Mouse (Mus musculus) Patski (cell line): Measurements from ENCODE around the gene Otulinl. TPM values are rescaled to one million over a fixed set of nuclear protein-coding genes. Genes with fewer than 3 reads are reported as not detected.
A peak's percentile ranks its signal among the peaks of the same experiment; 100 is the strongest.
"Not testable (repeated sequence)": the region's sequence is repeated elsewhere in the genome, so short reads cannot be mapped to it uniquely, and the experiment has no call there.

Experiments
- ATAC-seq: fragments of 100-300 bp; one replicate; pipeline ENCODE4 v1.8.0; 2021
- CTCF ChIA-PET: fragments of 350-600 bp; sonication (Branson Sonifier 250); formaldehyde crosslinking; loops from one replicate; lab custom pipeline; 2022; ENCODE audit warnings: inconsistent platforms; lab: Charles Lee
- POLR2A ChIA-PET: fragments of 350-600 bp; sonication (Branson Sonifier 250); formaldehyde crosslinking; loops from one replicate; lab custom pipeline; 2022; ENCODE audit warnings: antibody characterized with exemption, inconsistent platforms; lab: Charles Lee
- DNase-seq: peaks from one replicate; pipeline ENCODE4 v3.0.0-alpha.2; 2011; ENCODE audit warnings: low read depth, low spot score
- H3K27me3 ChIP-seq: fragments of 371-371 bp; one replicate; pipeline ENCODE4 v1.5.1; 2021
- CTCF ChIP-seq: fragments of 100-300 bp; IDR thresholded peaks from one replicate; pipeline ENCODE4 v1.5.1; 2021
- in situ Hi-C: fragments of 300-500 bp; cut with MboI; formaldehyde crosslinking; loops from 3 replicates; pipeline ENCODE4 v1.11.1; 2018; ENCODE audit warnings: low pct_unique_long_range_greater_than_20kb, mixed read lengths
- polyA plus RNA-seq: library from polyadenylated mRNA; unstranded; gene quantifications from one replicate; pipeline ENCODE4 v1.2.3, GENCODE M21; 2021

The Otulinl gene
- 2.1 TPM for polyA plus RNA-seq

- peaks cover 10% of the 10 kb centered on the region for H3K27me3 ChIP-seq
- POLR2A ChIA-PET = no interaction called here
- in situ Hi-C loops = no loop called here
- no peak for TF ChIP-seq CTCF
- CTCF ChIA-PET = no interaction called here
- ATAC-seq (peak; percentile 100), DNase-seq (peak; percentile 30)
Measured at GRCm38 (mm10) chr15:27681419-27682187, at the start of gene Otulinl. Otulinl (minus strand) TSS chr15:27681579.

- in situ Hi-C loops = no loop called here
- no peak for DNase-seq
- no peak for TF ChIP-seq CTCF
- CTCF ChIA-PET = interaction anchor here (1.2 kb wide), 1 partner anchor 11 kb away, joined by 3 read pairs; no protein-coding TSS in a partner anchor
- no peaks in the 10 kb centered on the region for H3K27me3 ChIP-seq
- no peak for ATAC-seq
- POLR2A ChIA-PET = no interaction called here
Measured at GRCm38 (mm10) chr15:27726228-27726627, 44.8 kb upstream of the Otulinl start.

DNA sequence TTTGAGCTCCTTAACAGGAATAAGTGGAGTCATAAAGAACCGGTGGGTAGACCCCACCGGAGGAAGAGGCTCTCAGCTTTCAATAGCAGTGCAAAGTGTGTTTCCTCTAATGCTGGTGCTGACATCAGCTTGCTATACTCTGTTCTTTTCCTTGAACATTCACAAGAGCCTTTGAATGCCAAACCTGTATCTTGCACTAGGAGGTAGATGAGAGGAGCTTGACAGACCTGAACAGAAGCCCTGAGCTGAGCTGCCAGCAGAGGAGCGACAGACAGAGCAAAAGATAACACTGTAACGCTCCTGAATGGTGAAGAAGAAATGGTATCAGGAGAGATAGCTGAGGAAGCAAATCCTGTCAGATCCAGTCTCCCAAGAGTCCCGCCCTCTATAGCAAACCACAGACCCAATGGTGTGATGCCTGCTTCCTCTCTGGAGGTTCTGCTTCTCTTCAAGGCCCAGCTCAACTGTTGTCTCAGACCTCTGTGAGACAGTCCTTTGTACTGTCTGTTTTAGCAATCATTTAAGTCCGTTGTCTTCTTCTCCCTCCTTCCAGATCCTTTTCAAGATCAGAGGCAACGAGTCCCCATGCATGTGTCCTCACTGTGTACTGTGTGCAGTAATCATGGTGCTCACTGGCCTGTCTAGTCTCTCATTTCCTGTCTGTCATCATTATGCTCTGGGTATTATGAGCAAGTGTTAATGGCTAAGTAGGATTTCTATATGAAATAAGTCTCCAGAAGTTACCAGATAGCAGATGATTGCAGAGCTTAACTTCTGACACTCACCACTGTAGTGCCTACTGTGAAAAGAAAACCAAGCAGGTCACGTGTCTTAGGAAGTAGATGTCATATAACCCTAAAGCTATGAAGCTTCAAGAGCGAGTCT, 43.7 kb upstream of the Otulinl start:
- in situ Hi-C loops = no loop called here

GRCm38 (mm10) chr15:27724298-27724697, 42.9 kb upstream of the Otulinl start:
- CTCF ChIA-PET = interaction anchor here (1.0 to 1.7 kb wide), 3 partner anchors 8 to 14 kb away, joined by 3 to 4 read pairs (median 4); no protein-coding TSS in a partner anchor
- DNase-seq = no peak
- TF ChIP-seq CTCF = no peak
- ATAC-seq = no peak
- POLR2A ChIA-PET = interaction anchor here (1.0 kb wide), 1 partner anchor 10 kb away, joined by 3 read pairs; no protein-coding TSS in a partner anchor
- in situ Hi-C loops = no loop called here
- no peaks in the 10 kb centered on the region for H3K27me3 ChIP-seq

More for the DNA sequence above, 43.7 kb upstream of the Otulinl start:
- H3K27me3 ChIP-seq = no peaks in the 10 kb centered on the region
- ATAC-seq (no peak), DNase-seq (no peak)
- TF ChIP-seq CTCF = no peak
- POLR2A ChIA-PET = interaction anchor here (0.6 to 1.0 kb wide), 2 partner anchors 9 to 1766 kb away, joined by 3 read pairs; no protein-coding TSS in a partner anchor
- CTCF ChIA-PET = interaction anchor here (1.0 to 1.7 kb wide), 3 partner anchors 9 to 13 kb away, joined by 3 to 4 read pairs (median 4); no protein-coding TSS in a partner anchor

DNA sequence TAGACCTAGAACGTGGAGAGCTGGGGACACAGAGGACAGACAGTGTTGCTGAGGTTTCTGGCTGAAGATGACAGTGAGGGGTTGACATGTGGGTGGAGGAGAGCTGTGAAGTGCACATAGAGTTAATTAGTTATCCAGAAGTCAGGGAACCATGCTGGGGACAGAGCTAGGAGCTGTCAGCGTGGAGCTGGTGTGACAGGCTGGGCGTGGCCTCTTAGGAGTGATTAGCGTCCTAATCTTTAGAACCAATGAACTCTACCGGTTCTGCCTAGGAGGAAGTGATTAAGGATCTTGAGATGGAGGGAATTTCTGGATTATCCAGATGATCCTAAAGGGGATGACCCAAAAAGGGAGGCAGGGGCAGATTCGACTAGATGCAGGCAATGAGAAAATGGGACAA, 42.4 kb upstream of the Otulinl start:
- DNase-seq = no peak
- peaks cover 3% of the 10 kb centered on the region for H3K27me3 ChIP-seq
- in situ Hi-C loops = no loop called here
- ATAC-seq = no peak
- ChIA-PET CTCF (interaction anchor here (1.0 kb wide), 1 partner anchor 11 kb away, joined by 3 read pairs; no protein-coding TSS in a partner anchor), POLR2A (no interaction called here)
- no peak for TF ChIP-seq CTCF

- H3K27me3 ChIP-seq, CTCF ChIA-PET, POLR2A ChIA-PET, in situ Hi-C loops, ATAC-seq, DNase-seq: not testable (repeated sequence)
Measured at GRCm38 (mm10) chr15:27720297-27720696, 38.9 kb upstream of the Otulinl start.

DNA sequence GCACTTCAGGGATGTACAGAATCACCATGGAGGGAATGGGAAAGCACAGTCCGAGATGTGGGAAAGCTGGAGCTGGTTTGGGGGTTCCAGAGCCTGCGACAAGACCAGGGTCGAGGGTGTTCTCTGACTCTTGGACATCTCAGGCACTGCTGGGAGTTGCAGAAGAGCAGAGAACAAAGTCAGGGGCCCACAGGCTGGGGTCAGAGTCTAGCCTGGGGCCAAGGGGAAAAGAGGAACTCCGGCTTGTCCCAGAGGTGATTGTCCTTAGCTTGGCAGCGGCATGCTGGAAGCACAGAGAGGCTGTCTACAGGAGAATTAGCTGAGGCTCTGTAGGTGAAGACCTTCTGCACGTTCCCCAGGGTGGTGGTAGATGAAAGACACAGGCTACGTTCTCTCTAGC, 37.3 kb upstream of the Otulinl start:
- DNase-seq (no peak), ATAC-seq (no peak)
- in situ Hi-C loops = loop anchor here (5.0 kb wide), 1 partner anchor 51 kb away; no protein-coding TSS in a partner anchor
- TF ChIP-seq CTCF = no peak
- ChIA-PET POLR2A (no interaction called here), CTCF (no interaction called here)
- H3K27me3 ChIP-seq = peaks cover 4% of the 10 kb centered on the region

GRCm38 (mm10) chr15:27715331-27715730, 34.0 kb upstream of the Otulinl start:
- DNase-seq (no peak), ATAC-seq (no peak)
- CTCF ChIA-PET = interaction anchor here (0.7 to 0.8 kb wide), 2 partner anchors 11 to 23 kb away, joined by 3 read pairs; no protein-coding TSS in a partner anchor
- in situ Hi-C loops = loop anchor here (5.0 kb wide), 1 partner anchor 48 kb away; no protein-coding TSS in a partner anchor
- POLR2A ChIA-PET = no interaction called here
- peak; percentile 63 for TF ChIP-seq CTCF
- peaks cover 4% of the 10 kb centered on the region for H3K27me3 ChIP-seq

- no peak for ATAC-seq
Measured at GRCm38 (mm10) chr15:27710698-27711097, 29.3 kb upstream of the Otulinl start.

DNA sequence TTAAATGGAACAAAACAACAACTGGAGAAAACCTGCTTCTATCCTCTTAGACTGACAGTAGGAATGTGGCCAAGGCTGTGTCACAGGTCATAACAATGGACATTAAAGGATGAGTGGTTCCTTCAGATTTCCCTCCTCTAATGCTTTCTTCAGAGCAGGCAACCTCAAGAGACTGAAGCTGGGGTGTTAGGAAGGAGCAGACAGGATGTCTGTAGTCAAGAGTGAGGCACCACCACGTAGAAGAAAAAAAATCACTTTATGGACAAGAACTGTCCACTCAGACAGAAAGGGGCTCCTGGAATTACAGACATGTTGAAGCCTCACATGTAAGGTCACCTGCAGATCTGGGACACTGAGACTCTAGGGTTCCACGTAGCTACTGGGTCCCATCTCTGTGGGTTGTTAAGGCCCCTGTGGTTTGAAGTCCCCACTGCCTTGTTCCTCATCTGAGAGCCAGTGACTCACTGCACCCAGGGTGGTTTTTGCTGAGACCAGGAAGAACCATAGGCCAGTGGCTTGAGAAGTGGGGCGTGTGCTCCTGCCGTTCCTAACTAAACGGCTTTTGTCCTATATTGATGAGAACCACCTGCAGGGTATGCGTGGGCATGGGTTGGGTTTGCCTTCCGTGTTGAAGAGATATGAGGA, 27.7 kb upstream of the Otulinl start:
- CTCF ChIA-PET = no interaction called here
- ATAC-seq (no peak), DNase-seq (no peak)
- in situ Hi-C loops = no loop called here
- TF ChIP-seq CTCF = no peak
- peaks cover 9% of the 10 kb centered on the region for H3K27me3 ChIP-seq
- POLR2A ChIA-PET = no interaction called here

More at GRCm38 (mm10) chr15:27710698-27711097, 29.3 kb upstream of the Otulinl start:
- CTCF ChIA-PET = no interaction called here
- in situ Hi-C loops = no loop called here
- POLR2A ChIA-PET = no interaction called here
- TF ChIP-seq CTCF = no peak
- H3K27me3 ChIP-seq = peaks cover 2% of the 10 kb centered on the region
- no peak for DNase-seq
